Mouse (Mus musculus): ENCODE measurements around the gene Pgm2l1.

Pgm2l1 gene

DNA sequence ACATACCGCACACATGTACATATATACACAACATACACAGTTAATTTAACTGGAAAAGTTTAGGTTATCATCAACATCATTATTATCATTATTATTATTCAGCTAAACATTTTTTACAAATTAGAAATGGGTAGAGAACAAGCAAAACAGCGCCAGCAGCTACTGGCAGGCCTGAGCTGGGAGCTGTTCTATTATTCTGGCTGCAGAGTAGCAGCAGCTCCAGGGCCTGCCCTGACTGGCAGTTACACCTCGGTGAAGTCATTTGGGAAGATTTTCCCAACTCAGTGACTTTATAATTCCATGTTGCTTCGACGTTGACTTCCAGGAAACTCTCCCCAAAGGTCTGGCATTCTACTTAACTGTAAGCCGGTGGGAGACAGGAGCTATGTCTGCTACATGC lies 69.5 kb downstream of the Pgm2l1 start:
- DNase-seq (ENCODE audit: low read depth): no peak

DNA sequence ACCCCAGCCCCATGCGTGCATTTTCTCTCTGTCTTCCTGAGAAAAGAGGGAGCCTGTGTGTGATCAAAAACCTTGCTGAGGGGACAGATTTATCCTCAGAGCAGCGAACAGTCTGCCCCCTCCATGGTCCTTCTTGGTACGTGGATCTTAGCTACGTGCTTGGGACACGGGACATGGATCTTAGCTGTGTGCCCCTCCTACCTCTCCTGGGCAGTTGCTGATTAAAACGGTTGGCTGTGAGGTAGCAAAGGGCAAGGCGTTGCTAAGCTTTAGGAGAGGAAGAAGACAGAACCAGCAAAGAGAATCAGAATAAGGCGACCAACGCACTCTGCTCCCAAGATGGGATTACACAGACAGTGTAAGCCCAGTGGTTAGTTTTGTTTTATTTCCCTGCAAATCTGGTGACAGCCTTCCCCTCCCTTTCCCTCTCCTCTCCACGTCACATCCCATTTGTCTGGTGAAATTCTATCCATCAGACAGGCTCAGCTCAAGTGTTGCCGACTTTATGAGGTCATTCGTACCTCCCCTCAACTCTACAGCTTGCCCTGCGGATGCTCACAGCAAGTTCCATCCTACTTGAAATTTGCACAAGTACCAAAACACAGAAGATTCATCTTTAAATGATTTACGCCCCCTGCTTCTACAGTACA lies 71.8 kb downstream of the Pgm2l1 start:
- no peak for DNase-seq (ENCODE audit: low read depth)

DNA sequence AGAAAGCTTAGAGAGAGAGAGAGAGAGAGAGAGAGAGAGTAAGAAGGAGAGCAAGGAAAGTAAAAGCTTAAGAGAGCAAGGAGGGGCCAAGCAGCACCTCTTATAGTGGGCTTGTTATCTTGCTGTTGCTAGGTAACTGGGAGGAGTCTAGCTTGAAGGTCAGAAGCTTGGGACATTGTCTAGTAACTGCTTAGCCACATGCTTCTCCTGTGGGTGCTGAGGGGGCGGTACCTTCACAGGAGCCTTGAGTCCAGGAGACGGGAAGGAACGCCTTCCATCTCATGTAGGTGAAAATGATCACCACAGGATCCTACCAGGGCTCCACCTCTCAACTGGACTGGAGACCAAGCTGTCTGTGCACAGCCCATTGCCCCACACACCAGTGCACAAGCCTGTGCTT lies 74.2 kb downstream of the Pgm2l1 start:
- no peak for DNase-seq (ENCODE audit: low read depth)

DNA sequence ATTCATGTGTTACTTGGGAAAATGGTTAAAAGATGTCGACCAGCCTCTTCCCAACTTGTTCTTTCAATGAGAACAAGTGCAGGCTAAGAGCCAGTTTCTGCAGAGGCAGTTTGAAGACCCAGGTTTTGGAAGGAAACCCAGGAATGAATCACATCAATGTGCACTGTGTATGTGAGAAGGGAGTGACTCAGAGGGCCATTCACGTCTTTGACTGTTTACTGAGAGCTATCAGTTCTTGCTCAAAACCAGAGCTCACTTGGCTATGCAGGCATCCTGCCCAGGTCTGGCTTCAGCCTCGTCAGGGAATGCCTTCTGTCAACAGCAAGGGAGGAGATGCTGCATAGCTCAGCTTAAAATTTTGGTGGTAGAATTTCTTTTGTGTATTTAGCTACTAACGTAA lies 75.1 kb downstream of the Pgm2l1 start:
- DNase-seq (ENCODE audit: low read depth): no peak

DNA sequence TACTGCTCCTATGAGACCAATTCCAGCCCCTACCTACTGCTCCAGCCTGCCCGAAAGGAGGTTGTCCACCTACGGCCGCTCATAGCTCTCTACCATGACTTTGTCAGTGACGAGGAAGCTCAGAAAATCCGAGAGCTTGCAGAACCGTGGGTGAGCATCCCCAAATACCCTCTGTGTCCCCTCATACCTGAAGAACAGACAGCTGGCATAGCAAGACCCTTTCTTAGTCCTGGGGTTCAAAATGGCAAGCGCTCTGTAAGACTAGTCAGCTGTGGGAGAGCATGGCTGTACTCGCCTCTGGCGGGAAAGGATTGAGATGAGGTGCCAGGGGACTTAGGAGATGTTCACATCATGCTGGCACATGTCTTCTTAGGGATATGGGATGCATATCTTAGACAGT lies 78.7 kb downstream of the Pgm2l1 start:
- DNase-seq (ENCODE audit: low read depth): no peak

DNA sequence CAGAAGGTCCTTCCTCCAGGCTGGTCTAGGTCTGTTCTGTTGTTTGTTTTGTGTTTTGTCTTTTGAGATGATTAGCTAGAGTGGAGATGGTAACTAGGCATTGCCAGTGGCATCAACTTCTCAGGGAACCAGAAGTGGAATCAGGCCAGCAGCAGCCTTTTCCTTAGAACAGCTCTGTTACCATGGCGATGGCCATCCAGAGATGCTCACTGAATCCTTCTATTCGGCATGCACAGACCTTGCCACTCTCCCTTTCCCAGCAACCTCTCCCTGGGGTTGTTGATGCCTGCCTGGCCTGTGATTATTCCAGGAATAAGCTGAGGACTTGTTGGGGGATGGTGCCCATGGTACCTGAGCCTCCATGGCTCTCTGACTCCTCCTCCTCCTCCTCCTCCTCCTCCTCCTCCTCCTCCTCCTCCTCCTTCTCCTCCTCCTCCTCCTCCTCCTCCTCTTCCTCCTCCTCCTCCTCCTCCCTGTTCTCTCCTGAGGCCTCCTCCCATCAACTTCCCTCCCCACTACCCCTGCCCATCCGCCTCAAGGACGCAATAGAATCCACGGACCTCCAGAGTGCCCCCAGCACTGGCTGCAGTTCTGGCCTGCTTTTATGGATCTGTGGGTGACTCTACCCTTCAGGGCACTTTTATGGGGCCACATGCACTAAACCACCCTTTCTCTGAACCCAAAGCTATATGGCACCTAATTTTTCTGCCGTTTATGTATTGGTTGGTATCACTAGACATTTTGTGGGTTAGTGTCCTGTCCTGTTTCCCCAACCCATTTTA lies 80.9 kb downstream of the Pgm2l1 start:
- no peak for DNase-seq (ENCODE audit: low read depth)

DNA sequence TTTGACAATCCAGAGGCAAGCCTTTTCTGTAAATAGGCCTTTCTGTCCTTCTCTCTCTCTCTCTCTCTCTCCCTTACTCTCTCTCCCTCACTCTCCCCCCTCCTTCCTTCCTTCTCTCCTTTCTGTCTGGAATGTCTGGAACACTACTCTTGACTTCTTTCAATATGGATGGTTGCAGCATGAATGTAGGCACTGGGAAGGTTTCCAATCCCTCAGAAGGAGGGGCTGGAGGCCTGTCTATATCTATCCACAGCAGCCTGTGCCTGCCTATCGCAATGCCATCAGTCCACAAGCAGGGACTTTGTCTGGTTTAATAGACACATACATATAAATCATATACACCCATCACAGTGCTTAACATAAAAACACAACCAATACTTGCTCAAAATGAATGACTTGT lies 82.0 kb downstream of the Pgm2l1 start:
- no peak for DNase-seq (ENCODE audit: low read depth)

DNA sequence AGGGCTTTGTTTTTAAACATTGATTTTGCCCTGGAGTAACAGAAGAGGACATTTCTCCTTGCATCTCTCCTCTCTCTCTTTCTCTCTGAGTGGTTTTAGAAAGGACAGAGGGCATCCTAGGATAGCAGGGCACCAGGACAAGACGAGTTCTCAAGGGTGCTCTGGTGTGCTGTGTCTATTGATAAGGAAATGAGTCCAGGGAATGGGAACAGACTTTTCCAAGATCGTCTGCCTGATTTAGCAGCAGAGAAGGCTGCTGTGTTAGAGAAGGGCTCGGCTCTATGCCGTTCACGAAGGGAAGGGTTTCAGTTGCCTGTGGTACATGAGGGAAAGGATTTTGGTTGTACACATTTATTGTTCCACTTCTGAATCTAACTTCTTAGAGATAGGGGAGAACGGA lies 82.5 kb downstream of the Pgm2l1 start:
- DNase-seq (ENCODE audit: low read depth): no peak

DNA sequence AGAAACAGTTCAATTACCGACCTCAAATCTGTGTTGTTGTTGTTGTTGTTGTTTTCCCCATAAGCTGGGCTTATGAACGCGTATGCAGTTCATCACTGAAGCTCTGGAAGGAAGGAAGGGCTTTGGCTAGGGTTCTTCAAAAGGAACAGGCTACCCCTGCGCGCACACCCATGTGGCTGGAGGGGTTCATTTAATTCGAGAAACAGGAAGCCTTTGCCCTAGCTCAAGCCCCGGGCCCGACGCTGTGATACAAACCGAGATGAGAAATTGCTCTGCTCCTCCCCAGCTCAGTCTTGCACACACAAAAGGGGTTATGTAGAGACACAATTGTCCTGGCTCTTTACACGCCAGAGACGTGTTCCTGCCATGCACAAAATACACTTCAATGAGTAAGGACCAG lies 83.1 kb downstream of the Pgm2l1 start:
- no peak for DNase-seq (ENCODE audit: low read depth)

DNA sequence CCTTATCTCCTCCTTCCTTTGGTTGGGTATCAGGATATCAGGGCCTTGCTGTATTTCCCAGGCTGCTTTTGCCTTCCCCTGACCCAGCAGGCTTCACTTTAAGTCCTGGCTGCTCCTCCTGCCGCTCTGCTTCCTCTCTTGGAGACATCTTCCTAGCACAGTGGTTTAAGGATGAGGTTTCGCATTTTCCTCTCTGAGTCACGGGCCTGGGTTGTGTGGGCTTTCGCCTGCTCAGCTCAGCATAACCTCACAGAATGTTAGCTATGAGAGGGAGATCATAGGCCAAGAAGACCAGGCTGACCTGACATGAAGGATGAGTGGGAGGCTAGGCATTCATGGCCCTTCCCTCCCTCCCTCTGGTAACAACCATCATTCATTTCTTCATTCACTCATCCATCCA lies 85.5 kb downstream of the Pgm2l1 start:
- DNase-seq (ENCODE audit: low read depth): no peak

DNA sequence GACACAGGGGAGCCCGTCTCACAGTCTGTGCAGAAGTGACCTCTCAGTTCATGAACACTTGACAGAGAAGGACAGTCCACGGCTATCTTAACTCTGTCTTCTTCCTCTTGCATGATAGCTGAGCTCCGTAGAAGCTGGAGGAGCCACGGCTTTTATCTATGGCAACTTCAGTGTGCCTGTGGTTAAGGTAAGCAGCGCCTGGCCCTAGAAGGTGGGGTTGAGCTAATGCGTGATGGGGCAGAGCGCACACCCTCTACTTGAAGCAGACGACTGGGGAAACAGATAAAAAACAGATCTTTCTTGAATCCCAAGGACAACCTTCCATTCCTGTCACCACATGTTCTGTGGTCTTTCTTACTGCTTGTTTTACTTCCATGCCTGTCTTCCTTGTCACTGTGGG lies 89.7 kb downstream of the Pgm2l1 start:
- peak; percentile 29 for DNase-seq (ENCODE audit: low read depth)

DNA sequence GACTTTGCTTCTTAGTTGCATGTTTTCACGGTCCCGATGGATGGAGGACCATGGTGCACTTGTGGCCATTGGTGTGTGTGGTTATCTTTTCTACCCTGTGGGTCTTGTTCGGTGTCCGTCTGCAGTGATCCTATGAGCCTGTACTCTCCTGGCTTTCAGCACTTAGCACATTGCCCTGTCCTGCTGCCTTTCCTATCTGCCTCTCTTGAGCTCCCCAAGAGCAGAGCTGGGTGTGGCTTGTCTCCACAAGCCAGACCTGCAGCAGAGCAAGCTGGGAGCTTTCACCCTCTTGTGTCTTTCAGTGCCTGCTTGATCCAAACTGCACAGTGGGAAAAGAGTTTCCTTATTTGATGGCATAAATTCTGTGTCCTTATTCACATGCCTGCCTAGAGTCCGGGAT lies 90.3 kb downstream of the Pgm2l1 start:
- DNase-seq (ENCODE audit: low read depth): no peak

DNA sequence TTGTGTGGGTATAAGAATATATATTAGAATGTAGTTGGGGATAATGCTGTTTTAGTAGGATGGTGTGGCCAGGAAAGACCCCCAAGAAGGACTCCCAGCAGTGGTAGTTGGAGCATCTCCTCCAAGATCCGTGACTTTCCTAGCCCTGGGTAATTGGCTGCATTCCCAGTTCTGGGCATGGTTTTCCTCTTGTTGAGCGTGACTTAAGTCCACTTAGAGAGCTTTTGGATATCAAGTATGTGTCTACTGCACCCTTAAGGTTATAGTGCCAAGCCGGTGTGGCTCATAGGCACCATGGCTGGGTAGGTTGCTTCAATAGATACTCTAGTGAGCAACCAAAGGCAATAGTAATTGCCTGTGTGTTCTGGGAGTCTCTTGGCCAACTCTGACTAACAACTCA lies 96.5 kb downstream of the Pgm2l1 start:
- DNase-seq (ENCODE audit: low read depth): no peak

DNA sequence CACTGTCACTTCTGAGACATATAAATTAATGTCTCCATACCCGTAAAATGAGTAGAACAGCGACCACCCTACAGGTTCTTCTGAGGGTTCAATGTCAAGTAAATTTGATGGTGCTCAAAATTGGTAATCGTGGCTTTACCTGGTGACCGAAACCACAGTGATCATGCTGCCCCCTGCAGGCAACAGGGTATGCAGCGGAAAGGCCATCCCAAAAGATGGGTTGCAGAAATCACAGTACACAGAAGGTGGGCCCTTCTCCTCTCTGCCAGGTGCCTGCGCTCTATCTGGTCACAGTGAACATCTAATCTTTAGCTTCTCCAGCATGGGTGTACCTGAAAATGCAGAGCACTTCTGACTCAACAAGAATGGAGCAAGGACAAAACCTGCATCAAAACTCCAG lies 98.3 kb downstream of the Pgm2l1 start:
- DNase-seq (ENCODE audit: low read depth): no peak

DNA sequence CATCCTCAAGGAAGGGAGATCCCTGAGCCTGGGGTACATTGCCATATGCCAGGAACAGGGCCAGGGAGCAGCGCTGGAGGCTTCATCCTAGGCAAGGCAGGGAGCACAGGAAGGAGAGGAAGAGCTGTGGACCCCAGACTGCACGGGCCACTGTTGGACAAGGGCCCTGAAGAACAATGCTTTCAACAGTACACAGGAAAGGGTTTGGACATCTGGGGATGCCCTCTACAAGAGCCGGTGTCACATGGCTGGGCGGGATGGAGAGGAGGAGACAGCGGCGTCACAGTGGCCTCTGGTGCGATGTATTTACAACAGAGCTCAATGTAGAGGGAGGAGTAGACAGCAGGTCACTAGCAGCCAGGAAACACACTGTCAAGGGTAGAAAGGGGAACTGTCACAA lies 100.3 kb downstream of the Pgm2l1 start:
- DNase-seq (ENCODE audit: low read depth): no peak
